13 mouse cellular contexts compared by ENCODE assay signal in genomic region chr9:122352911-122353310, GRCm38 (mm10). TPM values are rescaled to one million over a fixed set of nuclear protein-coding genes. Genes with fewer than 3 reads are reported as not detected.
DNase-seq lines count a peak whose midpoint lies in the region; ATAC-seq and TF ChIP-seq lines count a peak whose summit lies in the region.
"Had no signal": no experiment of that assay in that cellular context is flagged by ENCODE, and none has a peak within 500 bp of the region (broad histone marks: within the 10 kb centered on the region; RNA-seq: fewer than 3 reads in every experiment).

No protein-coding gene starts in this region.

- H3K36me3 ChIP-seq in macrophage (ENCODE audit: inconsistent target): no peaks in the 10 kb centered on the region
- H3K36me3 ChIP-seq: forebrain, embryonic 15.5 days had no signal

- intact Hi-C loops in gastrocnemius, adult 2 months (cut with DNase I): no loop called here

- no peak for DNase-seq in gastrocnemius, adult 2 months
- DNase-seq in gastrocnemius, adult 18-20 months (ENCODE audit: low spot score): no peak
- no peak for DNase-seq in lung, adult 2 months
- no peak for DNase-seq in lung, postnatal 36 days
- no peak for DNase-seq in cerebellum, adult 8-10 months
- DNase-seq: cerebellum, adult 11 months; embryo, embryonic 11 days; kidney, adult 8-10 months; thymus, adult 2 months had no signal

- peaks cover 59% of the 10 kb centered on the region for H3K79me2 ChIP-seq in macrophage (ENCODE audit: inconsistent target)

- WGBS in lung, adult 2 months: 65% methylated on average over 4 of the region's 4 CpGs
- WGBS in macrophage (ENCODE audit: missing documents): 93% methylated on average over 4 of the region's 4 CpGs

- H3K4me3 ChIP-seq in gastrocnemius, adult 2 months: peak overlapping the region; percentile 91
- H3K4me3 ChIP-seq in lung, adult 2 months (replicated peaks; ENCODE audit: extremely low read depth, low read depth, low read length): peak overlapping the region; percentile 18
- H3K4me3 ChIP-seq in embryonic fibroblast, embryonic 13.5 days (ENCODE audit: insufficient read depth, low read length): peak overlapping the region; percentile 0; the same call in 1 of the 2 replicates
- peak overlapping the region; percentile 56; the same call in 1 of the 2 replicates for H3K4me3 ChIP-seq in macrophage (ENCODE audit: inconsistent target)

- H3K4me1 ChIP-seq in lung, adult 2 months (ENCODE audit: control insufficient read depth, insufficient read depth, low read length): peaks cover 25% of the 10 kb centered on the region
- peaks cover 6% of the 10 kb centered on the region for H3K4me1 ChIP-seq in embryonic fibroblast, embryonic 13.5 days (ENCODE audit: control insufficient read depth, insufficient read depth, low read length)

- no peak for TF ChIP-seq CTCF in gastrocnemius, adult 2 months (IDR thresholded peaks at IDR 0.05)
- TF ChIP-seq CTCF in lung, adult 2 months (IDR thresholded peaks at IDR 0.05; ENCODE audit: insufficient read depth, low read length): no peak
- no peak for TF ChIP-seq CTCF in embryonic fibroblast, embryonic 13.5 days (IDR thresholded peaks at IDR 0.05; ENCODE audit: borderline replicate concordance, insufficient read depth, low read length)

- peak overlapping the region; percentile 97; the same call in 1 of the 2 replicates for H3K27ac ChIP-seq in gastrocnemius, adult 2 months
- H3K27ac ChIP-seq in embryonic fibroblast, embryonic 13.5 days (ENCODE audit: insufficient read depth, low read length): no peak overlapping the region
- no peak overlapping the region for H3K27ac ChIP-seq in macrophage
- H3K27ac ChIP-seq: forebrain, embryonic 15.5 days had no signal

- TF ChIP-seq POLR2A in lung, adult 2 months (IDR thresholded peaks at IDR 0.05; ENCODE audit: borderline replicate concordance, extremely low read depth, low read depth, low read length): no peak
- TF ChIP-seq POLR2A in embryonic fibroblast, embryonic 13.5 days (IDR thresholded peaks at IDR 0.05; ENCODE audit: low read depth, low read length): no peak

- ATAC-seq in inflammation-experienced regulatory T-cells, adult 6 months: no peak

RNA-seq across cellular contexts. Expression of gene Abhd5, which starts 1.5 kb away (rescaled TPM):
- total RNA-seq in gastrocnemius, adult 2 months (2021): 10 to 100 TPM; 41.2 to 53.5 TPM
- 10 to 100 TPM; 46.7 to 48.2 TPM for total RNA-seq in gastrocnemius, adult 18-20 months (2021)
- polyA plus RNA-seq in lung, adult 2 months (2012; rRNA removed): 26.2 and 41.4 TPM in 2 replicates
- polyA plus RNA-seq in embryonic fibroblast, embryonic 13.5 days (2011; ENCODE audit: insufficient read length, low read depth, missing spikeins): 53.0 and 61.6 TPM in 2 replicates
- 10 to 100 TPM; 20.1 to 58.5 (median 33.3) TPM for total RNA-seq in macrophage (2018; cell fraction: chromatin; rRNA removed)
- 10 to 100 TPM; 29.4 to 54.0 (median 37.5) TPM for total RNA-seq in macrophage (2018; cell fraction: cytosol; rRNA removed)
- total RNA-seq in macrophage (2018; cell fraction: nucleus; rRNA removed): 10 to 100 TPM; 18.4 to 57.1 (median 32.6) TPM
- polyA plus RNA-seq in macrophage (2018): 30.6 to 34.9 TPM (median 33.7 TPM) in 3 replicates
- polyA plus RNA-seq in inflammation-experienced regulatory T-cells, adult 6 months (2017; shearing (Covaris generic)): 10 to 100 TPM; 11.3 to 21.8 (median 13.0) TPM

RNA-seq across cellular contexts. Expression of gene Ano10, which starts 58.7 kb away (rescaled TPM):
- total RNA-seq in gastrocnemius, adult 2 months (2021): 10 to 100 TPM; 40.7 to 49.0 TPM
- total RNA-seq in gastrocnemius, adult 18-20 months (2021): 10 to 100 TPM; 42.8 to 45.3 TPM
- polyA plus RNA-seq in lung, adult 2 months (2012; rRNA removed): 48.7 and 50.6 TPM in 2 replicates
- 63.6 and 66.4 TPM in 2 replicates for polyA plus RNA-seq in embryonic fibroblast, embryonic 13.5 days (2011; ENCODE audit: insufficient read length, low read depth, missing spikeins)
- 10 to 100 TPM; 23.7 to 77.5 (median 56.3) TPM for total RNA-seq in macrophage (2018; cell fraction: chromatin; rRNA removed)
- total RNA-seq in macrophage (2018; cell fraction: cytosol; rRNA removed): 10 to 100 TPM; 24.0 to 36.9 (median 28.5) TPM
- 10 to 100 TPM; 23.4 to 57.3 (median 42.8) TPM for total RNA-seq in macrophage (2018; cell fraction: nucleus; rRNA removed)
- 21.6 to 32.3 TPM (median 29.3 TPM) in 3 replicates for polyA plus RNA-seq in macrophage (2018)
- polyA plus RNA-seq in inflammation-experienced regulatory T-cells, adult 6 months (2017; shearing (Covaris generic)): 10 to 100 TPM; 13.5 to 24.3 (median 19.2) TPM

Comparison
In these comparisons a context has a peak if more than half of its experiments do, and no peak if none do; other contexts are left out.
1. H3K4me3 ChIP-seq: peak in every context shown above with its lines; median percentile 91 in gastrocnemius, adult 2 months; 56 in macrophage; 18 in lung, adult 2 months; 0 in embryonic fibroblast, embryonic 13.5 days.